8 mouse cellular contexts compared by ENCODE assay signal in the genomic region with DNA sequence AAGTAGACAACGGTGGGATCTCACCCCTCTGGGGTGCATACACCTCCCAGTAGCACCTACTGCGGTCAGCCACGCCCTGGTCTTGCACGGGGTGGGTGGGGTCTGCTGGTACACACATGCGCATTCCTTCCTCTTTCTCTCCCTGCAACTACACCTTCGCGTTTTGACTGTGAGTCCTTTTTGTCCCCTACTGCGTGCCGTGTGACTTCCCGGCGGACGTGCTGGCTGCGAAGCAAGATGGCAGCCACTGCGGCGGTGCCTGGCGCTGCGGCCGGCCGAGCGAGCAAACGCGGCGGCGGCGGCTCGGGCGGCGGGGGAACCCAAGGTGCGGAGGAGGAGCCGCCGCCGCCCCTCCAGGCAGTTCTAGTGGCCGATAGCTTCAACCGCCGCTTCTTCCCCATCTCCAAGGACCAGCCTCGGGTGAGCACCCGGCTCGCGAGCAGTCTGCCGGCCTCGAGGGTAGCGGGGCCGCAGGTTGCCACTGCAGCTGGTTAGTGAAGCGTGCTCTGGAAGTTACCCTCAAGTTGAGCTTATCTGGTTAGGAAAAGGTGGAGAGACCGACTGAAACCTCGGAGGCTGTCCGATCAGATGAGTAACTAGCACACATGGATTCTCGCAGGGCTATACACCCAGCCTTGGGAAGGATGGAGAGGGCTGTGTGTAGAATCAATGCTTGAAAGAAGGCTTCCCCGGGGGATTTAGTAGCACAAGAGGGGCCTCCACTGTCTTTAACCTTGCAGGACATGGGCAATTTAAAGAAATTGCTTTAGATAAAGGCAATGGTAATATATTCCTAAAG. TPM values are rescaled to one million over a fixed set of nuclear protein-coding genes. Genes with fewer than 3 reads are reported as not detected.
DNase-seq lines count a peak whose midpoint lies in the region; ATAC-seq lines count a peak whose summit lies in the region.

A gene (plus strand): TSS at position 141 of the 799 bp plus-strand sequence.

- H3K9ac ChIP-seq in hindbrain, embryonic 12.5 days: peak within 1 kb of the TSS; percentile 82

- H3K36me3 ChIP-seq in hindbrain, embryonic 12.5 days: peaks cover 32% of the 10 kb centered on the region

- H3K4me2 ChIP-seq in hindbrain, embryonic 12.5 days (replicated peaks): peak within 1 kb of the TSS; percentile 85

- H3K4me1 ChIP-seq in hindbrain, embryonic 12.5 days: peaks cover 13% of the 10 kb centered on the region

- WGBS in hindbrain, embryonic 12.5 days: under 1% methylated on average over 49 of the region's 49 CpGs

- H3K27me3 ChIP-seq in hindbrain, embryonic 12.5 days: peaks cover 11% of the 10 kb centered on the region

- ATAC-seq in hindbrain, embryonic 12.5 days (ENCODE audit: low FRiP score): peak; percentile 96

- H3K9me3 ChIP-seq in hindbrain, embryonic 12.5 days (replicated peaks): no peaks in the 10 kb centered on the region

- H3K27ac ChIP-seq in hindbrain, embryonic 12.5 days: peak within 1 kb of the TSS; percentile 81

- peak; percentile 91 for DNase-seq in NIH3T3 (ENCODE audit: low read depth)
- DNase-seq in cerebellum, postnatal 10 days: peak; percentile 91 to 95
- DNase-seq in frontal cortex, postnatal 10 days (ENCODE audit: low spot score in 2 of 2): peak; percentile 90
- DNase-seq in layer of hippocampus, postnatal 14 days (ENCODE audit: low spot score in 2 of 2): peak; percentile 88 to 95
- peak; percentile 92 for DNase-seq in lung, postnatal 14 days
- DNase-seq in retina, adult 2 months (ENCODE audit: low read depth, low spot score): peak; percentile 89
- peak; percentile 93 to 95 for DNase-seq in thymus, postnatal 36 days

- peak within 1 kb of the TSS; percentile 76 for H3K4me3 ChIP-seq in hindbrain, embryonic 12.5 days

RNA-seq across cellular contexts. Expression of the gene that starts here (rescaled TPM):
- 118 and 127 TPM in 2 replicates for polyA plus RNA-seq in hindbrain, embryonic 12.5 days (2016; fragmentation: Nextera tagmentation; extraction: Ambion mirVana)
- 10 to 100 TPM; 51.7 to 54.1 TPM for total RNA-seq in layer of hippocampus, postnatal 14 days (2021)

Comparison
In these comparisons a context has a peak if more than half of its experiments do, and no peak if none do; other contexts are left out.
1. Peak in every context shown above with its lines: DNase-seq, ATAC-seq, H3K4me3 ChIP-seq and H3K27ac ChIP-seq.